Mouse (Mus musculus): ENCODE results near the gene Macf1. TPM values are rescaled to one million over a fixed set of nuclear protein-coding genes. Genes with fewer than 3 reads are reported as not detected.
A peak's percentile ranks its signal among the peaks of the same experiment; 100 is the strongest.

Gene Macf1
- polyA plus RNA-seq, 1 experiment = 62.9 TPM

- Histone ChIP-seq H3K27ac (ENCODE audit: insufficient read depth, low read depth, low read length) (no peak overlapping the region), H3K4me1 (ENCODE audit: control insufficient read depth, insufficient read depth, low read length) (peaks cover 2% of the 10 kb centered on the region; the same call in 1 of the 2 replicates), H3K4me3 (ENCODE audit: insufficient read depth, low read depth, low read length) (no peak overlapping the region), H3K36me3 (ENCODE audit: control insufficient read depth, insufficient read depth, low read length) (no peaks in the 10 kb centered on the region), H3K27me3 (replicated peaks; ENCODE audit: control insufficient read depth, insufficient read depth, low read length) (no peaks in the 10 kb centered on the region)
- TF ChIP-seq CTCF (conservative IDR thresholded peaks at IDR 0.05; ENCODE audit: insufficient read depth, insufficient read length, low read depth, low read length) (no peak), POLR2A (IDR thresholded peaks at IDR 0.05; ENCODE audit: low read depth, low read length) (no peak)
- DNase-seq = no peak
Measured at GRCm38 (mm10) chr4:123670598-123670997, 13.6 kb downstream of the Macf1 start.

DNA sequence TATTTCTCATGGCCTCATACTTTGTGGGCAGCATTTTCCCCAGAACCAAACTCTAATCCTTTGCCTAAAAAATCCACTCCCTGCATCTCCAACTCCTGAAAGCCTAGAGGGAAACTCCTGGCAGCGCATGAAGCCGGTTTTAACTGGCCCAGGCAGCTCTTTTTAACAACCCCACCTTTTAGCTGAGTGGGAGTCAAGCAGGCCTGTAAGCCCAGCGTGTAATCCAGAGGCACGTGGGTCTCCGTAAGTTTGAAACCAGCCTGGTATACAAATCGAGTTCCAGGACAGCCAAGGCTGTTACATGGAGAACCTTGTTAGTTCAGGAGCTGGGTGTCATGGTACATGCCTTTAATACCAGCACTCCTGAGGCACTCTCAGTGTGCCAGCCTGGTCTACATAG lies 14.5 kb downstream of the Macf1 start:
- Histone ChIP-seq H3K27ac (ENCODE audit: insufficient read depth, low read depth, low read length) (no peak overlapping the region), H3K4me3 (ENCODE audit: insufficient read depth, low read depth, low read length) (no peak overlapping the region), H3K4me1 (ENCODE audit: control insufficient read depth, insufficient read depth, low read length) (peaks cover 6% of the 10 kb centered on the region; the same call in 1 of the 2 replicates), H3K36me3 (ENCODE audit: control insufficient read depth, insufficient read depth, low read length) (no peaks in the 10 kb centered on the region), H3K27me3 (replicated peaks; ENCODE audit: control insufficient read depth, insufficient read depth, low read length) (no peaks in the 10 kb centered on the region)
- DNase-seq = no peak
- TF ChIP-seq CTCF (conservative IDR thresholded peaks at IDR 0.05; ENCODE audit: insufficient read depth, insufficient read length, low read depth, low read length) (no peak), POLR2A (IDR thresholded peaks at IDR 0.05; ENCODE audit: low read depth, low read length) (no peak)
- 57% methylated on average over 6 of the region's 6 CpGs for WGBS

DNA sequence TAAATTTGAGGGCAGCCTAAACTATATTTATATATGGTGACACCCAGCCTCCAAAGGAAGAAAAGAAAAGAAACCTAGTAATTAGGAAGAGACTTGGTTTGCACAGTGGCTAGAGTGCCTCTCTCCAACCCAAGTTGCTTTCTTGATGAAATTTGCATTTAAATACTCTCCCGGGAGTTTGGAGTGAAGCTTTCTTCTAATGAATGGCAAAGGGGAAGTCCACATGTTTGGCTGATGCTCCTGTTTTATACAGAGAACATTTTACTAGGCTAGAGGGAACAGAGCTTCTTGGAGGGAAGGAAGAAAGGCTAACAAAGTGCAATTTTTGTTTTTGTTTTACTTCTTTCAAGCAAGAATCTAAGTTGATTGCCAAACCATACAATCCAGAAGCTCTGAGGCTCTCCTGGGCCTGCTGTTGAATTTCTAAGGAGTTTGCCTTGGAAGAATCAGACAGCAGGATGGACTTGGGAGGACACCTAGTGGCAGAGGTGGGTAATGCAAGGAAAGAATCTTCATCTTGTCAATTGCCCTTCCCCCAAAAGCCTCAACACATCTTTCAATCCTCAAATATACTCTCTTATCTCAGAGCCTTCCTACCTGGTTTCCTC lies 16.8 kb downstream of the Macf1 start:
- no peaks in the 10 kb centered on the region for H3K27me3 ChIP-seq (replicated peaks; ENCODE audit: control insufficient read depth, insufficient read depth, low read length)
- DNase-seq = peak; percentile 88
- peaks cover 8% of the 10 kb centered on the region; the same call in 1 of the 2 replicates for H3K4me1 ChIP-seq (ENCODE audit: control insufficient read depth, insufficient read depth, low read length)
- TF ChIP-seq POLR2A (IDR thresholded peaks at IDR 0.05; ENCODE audit: low read depth, low read length) = no peak
- TF ChIP-seq CTCF (conservative IDR thresholded peaks at IDR 0.05; ENCODE audit: insufficient read depth, insufficient read length, low read depth, low read length) = peak; percentile 95
- H3K27ac ChIP-seq (ENCODE audit: insufficient read depth, low read depth, low read length) = no peak overlapping the region
- 15% methylated on average over 1 of the region's 1 CpGs for WGBS
- H3K4me3 ChIP-seq (ENCODE audit: insufficient read depth, low read depth, low read length) = no peak overlapping the region
- H3K36me3 ChIP-seq (ENCODE audit: control insufficient read depth, insufficient read depth, low read length) = no peaks in the 10 kb centered on the region

- H3K27ac ChIP-seq (ENCODE audit: insufficient read depth, low read depth, low read length) = no peak overlapping the region
- H3K4me1 ChIP-seq (ENCODE audit: control insufficient read depth, insufficient read depth, low read length) = peaks cover 12% of the 10 kb centered on the region; the same call in 1 of the 2 replicates
- no peaks in the 10 kb centered on the region for H3K36me3 ChIP-seq (ENCODE audit: control insufficient read depth, insufficient read depth, low read length)
- TF ChIP-seq POLR2A (IDR thresholded peaks at IDR 0.05; ENCODE audit: low read depth, low read length) (no peak), CTCF (conservative IDR thresholded peaks at IDR 0.05; ENCODE audit: insufficient read depth, insufficient read length, low read depth, low read length) (no peak)
- H3K4me3 ChIP-seq (ENCODE audit: insufficient read depth, low read depth, low read length) = no peak overlapping the region
- DNase-seq = no peak
- no peaks in the 10 kb centered on the region for H3K27me3 ChIP-seq (replicated peaks; ENCODE audit: control insufficient read depth, insufficient read depth, low read length)
- WGBS = 86% methylated on average over 1 of the region's 1 CpGs
Measured at GRCm38 (mm10) chr4:123666517-123666916, 17.6 kb downstream of the Macf1 start.

DNA sequence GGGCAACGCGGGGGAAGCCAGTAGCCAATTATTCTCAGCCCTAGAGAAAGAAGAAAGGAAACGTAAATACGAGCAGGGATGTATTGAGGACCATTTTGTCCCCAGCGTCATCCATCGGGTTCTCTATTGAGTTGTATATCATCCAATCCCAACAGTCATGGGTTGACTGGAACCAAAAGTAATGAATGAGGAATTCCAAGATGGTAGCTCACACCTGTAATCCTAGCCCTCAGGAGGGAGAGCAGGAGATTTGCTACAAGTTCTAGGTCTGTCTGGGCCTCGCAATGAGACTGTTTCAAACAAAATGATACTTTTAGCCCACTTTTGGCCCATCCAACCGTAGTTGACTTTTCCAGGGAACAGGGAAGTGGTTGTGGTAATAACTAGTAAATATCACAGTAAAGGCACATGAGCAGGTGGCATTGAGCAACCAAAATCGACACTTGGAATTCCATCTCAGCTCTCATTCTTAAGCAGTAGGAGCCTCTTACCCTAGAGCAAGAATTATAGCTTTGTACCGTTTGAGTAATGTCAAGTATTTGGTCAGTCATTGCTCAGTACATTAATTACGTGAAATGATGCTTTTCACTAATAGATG lies 18.4 kb downstream of the Macf1 start:
- Histone ChIP-seq H3K27me3 (replicated peaks; ENCODE audit: control insufficient read depth, insufficient read depth, low read length) (no peaks in the 10 kb centered on the region), H3K36me3 (ENCODE audit: control insufficient read depth, insufficient read depth, low read length) (no peaks in the 10 kb centered on the region), H3K4me3 (ENCODE audit: insufficient read depth, low read depth, low read length) (peak overlapping the region; percentile 93), H3K27ac (ENCODE audit: insufficient read depth, low read depth, low read length) (peak overlapping the region; percentile 70), H3K4me1 (ENCODE audit: control insufficient read depth, insufficient read depth, low read length) (peaks cover 12% of the 10 kb centered on the region; the same call in 1 of the 2 replicates)
- 41% methylated on average over 11 of the region's 11 CpGs for WGBS
- no peak for DNase-seq
- TF ChIP-seq POLR2A (IDR thresholded peaks at IDR 0.05; ENCODE audit: low read depth, low read length) = no peak
- no peak for TF ChIP-seq CTCF (conservative IDR thresholded peaks at IDR 0.05; ENCODE audit: insufficient read depth, insufficient read length, low read depth, low read length)

DNA sequence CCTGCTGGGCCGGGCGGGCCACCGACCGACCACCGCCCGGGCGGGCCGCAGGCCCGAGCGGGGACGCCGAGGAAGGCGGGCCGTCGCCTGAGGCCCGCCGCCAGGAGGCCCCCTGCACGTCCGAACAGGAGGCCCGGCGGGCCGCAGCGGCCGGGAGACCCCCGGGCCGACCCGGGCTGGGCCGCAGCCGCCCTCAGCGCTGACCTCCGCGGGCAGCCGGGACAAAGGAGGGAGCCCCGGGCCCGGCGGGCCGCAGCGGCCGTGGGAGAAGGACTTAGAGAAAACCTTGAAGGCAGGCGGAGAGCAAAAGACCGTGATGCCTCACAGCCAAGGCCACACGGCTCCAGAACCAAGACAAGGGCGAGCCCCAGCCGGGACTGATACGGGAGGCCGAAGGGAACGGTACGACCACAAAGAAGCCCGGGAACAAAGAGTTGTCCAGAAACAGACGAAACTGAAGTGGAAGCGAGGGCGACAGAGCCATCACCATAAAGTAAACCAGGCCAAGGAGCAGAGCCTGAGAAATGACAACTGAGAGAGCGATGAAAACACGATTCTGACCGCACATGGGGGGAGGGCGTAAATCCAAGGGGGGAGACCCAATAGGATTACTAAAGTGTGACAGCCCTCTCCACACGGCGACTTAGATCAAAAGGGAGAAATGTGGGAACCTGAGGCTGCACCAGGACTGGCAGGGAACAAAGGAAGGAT lies 19.1 kb downstream of the Macf1 start:
- Histone ChIP-seq H3K27me3 (replicated peaks; ENCODE audit: control insufficient read depth, insufficient read depth, low read length) (no peaks in the 10 kb centered on the region), H3K36me3 (ENCODE audit: control insufficient read depth, insufficient read depth, low read length) (no peaks in the 10 kb centered on the region), H3K27ac (ENCODE audit: insufficient read depth, low read depth, low read length) (peak overlapping the region; percentile 70), H3K4me3 (ENCODE audit: insufficient read depth, low read depth, low read length) (peak overlapping the region; percentile 93), H3K4me1 (ENCODE audit: control insufficient read depth, insufficient read depth, low read length) (peaks cover 12% of the 10 kb centered on the region; the same call in 1 of the 2 replicates)
- peak; percentile 43 for DNase-seq
- TF ChIP-seq CTCF (conservative IDR thresholded peaks at IDR 0.05; ENCODE audit: insufficient read depth, insufficient read length, low read depth, low read length) (no peak), POLR2A (IDR thresholded peaks at IDR 0.05; ENCODE audit: low read depth, low read length) (no peak)
- WGBS = 1% methylated on average over 57 of the region's 58 CpGs
